Mouse (Mus musculus): ENCODE data around the gene Pde6b. TPM values are rescaled to one million over a fixed set of nuclear protein-coding genes. Genes with fewer than 3 reads are reported as not detected.

Gene Pde6b
- total and polyA plus RNA-seq, 2 experiments from 2014 or later = 0.26 TPM; not detected in 1

DNA sequence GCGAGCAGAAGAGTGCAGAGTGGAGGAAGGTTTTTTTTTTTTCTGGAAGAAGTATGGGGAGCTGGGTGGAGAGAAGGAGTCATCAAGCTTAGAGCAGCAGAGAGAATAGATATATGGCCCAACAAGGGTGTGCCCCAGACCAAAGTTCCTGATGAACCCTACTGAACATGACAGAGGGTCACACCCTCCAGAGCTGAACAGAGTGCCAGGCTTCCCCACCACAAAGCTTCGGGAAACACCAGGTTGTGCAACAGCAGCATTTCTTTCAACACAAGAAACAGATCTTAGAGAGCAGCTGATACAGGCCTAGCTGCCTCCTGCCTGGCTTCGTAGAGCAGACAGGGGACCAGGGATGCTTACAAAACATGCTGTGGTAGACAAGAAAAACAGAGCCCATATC, 58.8 kb downstream of the Pde6b start:
- DNase-seq (ENCODE audit: low spot score) (no peak), ATAC-seq (no peak)
- WGBS = 81% methylated on average over 3 of the region's 3 CpGs
- no peaks in the 10 kb centered on the region for H3K9me3 ChIP-seq (ENCODE audit: low read length)
- H3K36me3 ChIP-seq (ENCODE audit: insufficient read depth, low read length) = no peaks in the 10 kb centered on the region
- no peak overlapping the region for H3K9ac ChIP-seq (replicated peaks; ENCODE audit: low read length)
- H3K4me1 ChIP-seq (ENCODE audit: insufficient read depth, low read length) = no peaks in the 10 kb centered on the region
- H3K4me3 ChIP-seq (ENCODE audit: low read length) = no peak overlapping the region
- H3K27ac ChIP-seq = no peak overlapping the region
- H3K27me3 ChIP-seq (ENCODE audit: insufficient read depth, low read length) = no peaks in the 10 kb centered on the region
- TF ChIP-seq CTCF (IDR thresholded peaks at IDR 0.05; ENCODE audit: low read depth) = no peak
- no peak overlapping the region for H3K4me2 ChIP-seq (ENCODE audit: low read depth, low read length)

DNA sequence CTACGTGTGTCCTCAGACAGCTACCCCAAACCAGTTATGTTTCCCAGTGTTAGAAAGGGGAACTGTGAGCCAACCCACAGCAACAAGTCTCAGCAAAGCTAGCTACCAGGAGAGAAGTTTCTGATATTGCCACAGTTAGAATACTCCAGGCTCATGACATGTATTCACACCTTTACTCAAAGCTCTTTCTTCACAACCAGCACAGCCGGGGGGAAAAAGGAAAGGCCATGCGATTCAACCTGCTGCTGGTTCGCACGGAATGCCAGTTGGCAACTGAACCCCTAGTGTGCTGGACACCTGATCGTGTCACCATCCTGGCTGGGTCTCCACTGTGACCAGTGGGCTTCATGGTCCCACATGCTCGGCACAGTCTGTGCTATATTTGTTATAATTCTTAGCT, 59.7 kb downstream of the Pde6b start:
- WGBS = 89% methylated on average over 7 of the region's 7 CpGs
- H3K4me2 ChIP-seq (ENCODE audit: low read depth, low read length) = no peak overlapping the region
- no peak overlapping the region for H3K27ac ChIP-seq
- TF ChIP-seq CTCF (IDR thresholded peaks at IDR 0.05; ENCODE audit: low read depth) = no peak
- H3K4me3 ChIP-seq (ENCODE audit: low read length) = no peak overlapping the region
- no peak for ATAC-seq
- H3K36me3 ChIP-seq (ENCODE audit: insufficient read depth, low read length) = no peaks in the 10 kb centered on the region
- H3K4me1 ChIP-seq (ENCODE audit: insufficient read depth, low read length) = no peaks in the 10 kb centered on the region
- H3K9ac ChIP-seq (replicated peaks; ENCODE audit: low read length) = no peak overlapping the region
- H3K9me3 ChIP-seq (ENCODE audit: low read length) = no peaks in the 10 kb centered on the region
- DNase-seq (ENCODE audit: low spot score) = no peak
- H3K27me3 ChIP-seq (ENCODE audit: insufficient read depth, low read length) = no peaks in the 10 kb centered on the region

DNA sequence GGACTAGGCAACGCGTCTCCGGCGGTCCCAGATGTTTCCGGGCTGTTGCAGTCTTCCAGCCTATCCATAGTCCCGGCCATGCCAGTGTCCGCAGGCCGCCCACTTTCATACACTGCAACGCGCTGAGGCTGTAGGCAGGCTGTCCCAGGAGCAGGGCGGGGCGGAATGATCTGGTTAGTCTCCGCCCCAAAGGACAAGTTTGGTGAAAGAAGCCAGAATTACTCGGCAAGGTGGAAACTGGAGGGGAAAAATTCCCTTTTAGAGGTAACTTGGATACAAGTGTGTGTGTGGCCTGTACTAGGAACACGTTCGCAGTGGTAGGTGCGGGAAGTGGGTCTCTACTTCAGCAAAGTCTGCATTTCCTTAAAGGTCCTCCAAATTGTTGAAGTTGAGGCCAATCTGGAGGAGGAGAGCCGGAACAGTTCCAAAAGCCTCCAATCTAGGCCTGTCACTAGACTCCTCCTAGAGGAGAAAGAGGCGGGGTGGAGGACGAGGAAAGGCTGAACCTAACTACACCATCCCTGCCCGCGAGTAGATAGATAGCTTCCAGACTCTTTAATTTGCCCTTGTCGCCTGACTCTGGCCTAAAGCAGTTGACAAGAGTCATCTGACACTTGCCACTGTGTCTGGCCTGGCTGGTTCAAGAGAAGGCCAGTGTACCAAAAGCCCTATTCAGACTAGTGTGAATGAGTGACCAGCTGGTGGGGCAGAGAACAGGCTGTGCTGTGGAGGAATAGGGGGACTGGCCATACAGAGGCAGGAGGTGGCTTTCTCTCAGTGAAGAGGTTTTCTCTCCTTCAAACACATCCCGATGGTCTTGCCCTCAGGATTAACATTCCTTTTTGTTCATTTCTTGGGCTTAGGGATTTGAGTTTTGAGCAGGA, 60.8 kb downstream of the Pde6b start, which contains the start of gene Mfsd7a:
TSS of gene Mfsd7a (minus strand) at position 107 of the 884 bp plus-strand sequence.
- ATAC-seq (peak; percentile 78; the same call in 1 of the 2 replicates), DNase-seq (ENCODE audit: low spot score) (peak; percentile 28)
- no peak within 1 kb of the TSS for H3K27ac ChIP-seq
- H3K4me3 ChIP-seq (ENCODE audit: low read length) = peak within 1 kb of the TSS; percentile 31
- no peaks in the 10 kb centered on the region for H3K9me3 ChIP-seq (ENCODE audit: low read length)
- no peaks in the 10 kb centered on the region for H3K4me1 ChIP-seq (ENCODE audit: insufficient read depth, low read length)
- no peaks in the 10 kb centered on the region for H3K36me3 ChIP-seq (ENCODE audit: insufficient read depth, low read length)
- 14% methylated on average over 24 of the region's 24 CpGs for WGBS
- no peaks in the 10 kb centered on the region for H3K27me3 ChIP-seq (ENCODE audit: insufficient read depth, low read length)
- peak within 1 kb of the TSS; percentile 58 for H3K4me2 ChIP-seq (ENCODE audit: low read depth, low read length)
- no peak for TF ChIP-seq CTCF (IDR thresholded peaks at IDR 0.05; ENCODE audit: low read depth)
- 0 out of 2 replicates have a peak within 1 kb of the TSS, but pooled peaks have one; percentile 17 for H3K9ac ChIP-seq (replicated peaks; ENCODE audit: low read length)

DNA sequence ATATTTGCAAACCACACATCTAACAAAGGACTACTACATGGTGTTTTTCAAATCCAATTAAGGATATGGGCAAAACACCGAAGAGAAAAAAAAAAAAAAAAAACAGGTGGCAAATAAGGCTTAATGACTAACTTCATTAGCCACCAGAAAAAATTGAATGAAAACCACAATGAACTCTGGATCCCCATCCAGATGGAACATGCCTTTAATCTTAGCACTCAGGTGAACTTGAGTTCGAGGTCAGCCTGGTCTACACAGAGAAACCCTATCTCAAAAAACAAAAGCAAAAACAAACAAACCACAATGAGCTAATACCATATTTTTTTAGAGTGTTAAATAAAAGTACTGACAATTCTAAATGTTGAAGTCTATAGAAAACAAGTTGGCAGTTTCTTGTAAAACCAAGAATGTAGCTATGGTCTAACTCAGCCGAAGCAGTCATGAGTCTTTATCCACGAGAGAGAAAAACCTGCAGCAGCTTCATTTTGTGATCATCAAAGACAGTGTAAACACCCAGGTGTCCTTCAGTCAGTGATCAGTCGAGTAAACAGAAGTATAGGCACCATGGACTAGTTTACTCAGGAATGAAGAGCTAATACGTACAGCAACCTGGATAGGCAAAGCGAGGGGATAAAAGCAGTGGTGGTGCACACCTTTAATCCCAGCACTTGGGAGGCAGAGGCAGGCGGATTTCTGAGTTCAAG, 62.8 kb downstream of the Pde6b start:
- Histone ChIP-seq H3K9me3 (ENCODE audit: low read length) (no peaks in the 10 kb centered on the region), H3K4me2 (ENCODE audit: low read depth, low read length) (no peak overlapping the region), H3K27ac (no peak overlapping the region), H3K36me3 (ENCODE audit: insufficient read depth, low read length) (no peaks in the 10 kb centered on the region), H3K9ac (replicated peaks; ENCODE audit: low read length) (no peak overlapping the region), H3K27me3 (ENCODE audit: insufficient read depth, low read length) (no peaks in the 10 kb centered on the region), H3K4me3 (ENCODE audit: low read length) (no peak overlapping the region), H3K4me1 (ENCODE audit: insufficient read depth, low read length) (no peaks in the 10 kb centered on the region)
- 85% methylated on average over 8 of the region's 8 CpGs for WGBS
- no peak for ATAC-seq
- no peak for TF ChIP-seq CTCF (IDR thresholded peaks at IDR 0.05; ENCODE audit: low read depth)
- no peak for DNase-seq (ENCODE audit: low spot score)

DNA sequence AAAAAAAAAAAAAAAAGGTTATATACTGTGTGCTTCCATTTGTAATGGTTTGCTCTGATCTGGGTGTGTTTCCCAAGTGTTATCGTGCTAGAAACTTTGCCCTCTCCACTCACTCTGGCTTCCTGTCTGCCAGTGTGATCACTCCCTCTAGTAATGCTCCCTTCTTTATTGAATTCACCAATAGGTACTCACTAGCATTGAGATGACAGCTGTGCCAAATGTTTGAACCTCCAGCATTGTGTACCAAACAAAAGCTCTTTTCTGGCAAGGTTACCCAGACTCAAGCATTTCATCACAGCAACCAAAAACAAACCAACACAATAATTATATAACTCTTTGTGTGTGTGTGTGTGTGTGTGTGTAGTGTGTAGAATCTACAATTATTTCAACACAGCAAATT, 63.4 kb downstream of the Pde6b start:
- Histone ChIP-seq H3K4me1 (ENCODE audit: insufficient read depth, low read length) (no peaks in the 10 kb centered on the region), H3K36me3 (ENCODE audit: insufficient read depth, low read length) (no peaks in the 10 kb centered on the region), H3K4me3 (ENCODE audit: low read length) (no peak overlapping the region), H3K27ac (no peak overlapping the region), H3K27me3 (ENCODE audit: insufficient read depth, low read length) (no peaks in the 10 kb centered on the region), H3K9ac (replicated peaks; ENCODE audit: low read length) (no peak overlapping the region), H3K4me2 (ENCODE audit: low read depth, low read length) (no peak overlapping the region), H3K9me3 (ENCODE audit: low read length) (no peaks in the 10 kb centered on the region)
- WGBS = 77% methylated on average over 1 of the region's 1 CpGs
- DNase-seq (ENCODE audit: low spot score) (no peak), ATAC-seq (no peak)
- TF ChIP-seq CTCF (IDR thresholded peaks at IDR 0.05; ENCODE audit: low read depth) = no peak

DNA sequence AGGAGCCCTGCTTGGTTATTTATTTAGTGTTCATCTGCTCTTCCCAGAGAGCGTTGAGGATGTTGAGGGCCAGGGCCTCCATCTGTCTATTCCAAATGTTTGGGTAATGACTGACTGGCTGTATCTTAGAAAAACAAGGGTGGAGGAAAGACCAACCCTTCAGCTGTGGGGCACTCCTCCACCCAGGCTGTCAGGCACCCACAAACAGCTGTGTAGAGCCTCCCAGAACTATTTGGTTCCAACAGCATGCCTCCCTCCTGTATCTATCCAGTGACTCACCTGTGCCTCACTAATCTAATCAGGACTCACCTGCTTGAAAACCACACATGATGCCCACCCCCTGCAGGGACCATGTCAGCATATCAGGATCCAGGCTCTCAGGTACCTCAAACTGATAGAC, 64.2 kb downstream of the Pde6b start:
- Histone ChIP-seq H3K27ac (no peak overlapping the region), H3K27me3 (ENCODE audit: insufficient read depth, low read length) (no peaks in the 10 kb centered on the region), H3K4me3 (ENCODE audit: low read length) (no peak overlapping the region), H3K4me1 (ENCODE audit: insufficient read depth, low read length) (no peaks in the 10 kb centered on the region), H3K9ac (replicated peaks; ENCODE audit: low read length) (no peak overlapping the region), H3K4me2 (ENCODE audit: low read depth, low read length) (no peak overlapping the region), H3K36me3 (ENCODE audit: insufficient read depth, low read length) (no peaks in the 10 kb centered on the region), H3K9me3 (ENCODE audit: low read length) (no peaks in the 10 kb centered on the region)
- DNase-seq (ENCODE audit: low spot score) (no peak), ATAC-seq (no peak)
- TF ChIP-seq CTCF (IDR thresholded peaks at IDR 0.05; ENCODE audit: low read depth) = no peak
- WGBS = 81% methylated on average over 1 of the region's 1 CpGs
